Comparison of ENCODE assay signal across 26 mouse cellular contexts in genomic region chr5:90512288-90512955, GRCm38 (mm10). TPM values are rescaled to one million over a fixed set of nuclear protein-coding genes. Genes with fewer than 3 reads are reported as not detected.
DNase-seq lines count a peak whose midpoint lies in the region; ATAC-seq lines count a peak whose summit lies in the region.
"Had no signal": no experiment of that assay in that cellular context is flagged by ENCODE, and none has a peak within 500 bp of the region (broad histone marks: within the 10 kb centered on the region; RNA-seq: fewer than 3 reads in every experiment).

No protein-coding gene starts in this region.

- ATAC-seq in frontal cortex, adult (ENCODE audit: low TSS enrichment): 0 out of 2 replicates have a peak, but pooled peaks have one; percentile 16
- ATAC-seq in megakaryocyte-erythroid progenitor cell, adult 5-6 weeks (replicated peaks; ENCODE audit: low FRiP score, low TSS enrichment, poor library complexity, severe bottlenecking): 0 out of 2 replicates have a peak, but pooled peaks have one; percentile 41
- ATAC-seq: forebrain, embryonic 14.5 days had no signal

- intact Hi-C loops in left cerebral cortex, postnatal 25 days (cut with DNase I): no loop called here

- no peak for DNase-seq in frontal cortex, adult 2 months (ENCODE audit: extremely low spot score in 1 of 2, low spot score in 1 of 2)
- peak; percentile 4 to 25 for DNase-seq in left cerebral cortex, postnatal 25 days (ENCODE audit: low spot score in 2 of 2)
- DNase-seq in left cerebral cortex, adult 8-10 months (ENCODE audit: low spot score in 2 of 2): no peak
- DNase-seq in kidney, adult 9 months: peak; percentile 81
- no peak for DNase-seq in gastrocnemius, adult 18-20 months (ENCODE audit: low spot score)
- no peak for DNase-seq in heart, adult 18-20 months
- DNase-seq: adrenal gland, adult 8-10 months; cerebellum, adult 11-12 months; cerebellum, postnatal 36 days; gastrocnemius, adult 2 months; right cerebral cortex, adult 18-20 months; thymus, postnatal 14 days had no signal

RNA-seq across cellular contexts. Expression of gene Afm, which starts 6.3 kb away (rescaled TPM):
- not detected in 2 replicates for polyA plus RNA-seq in frontal cortex, adult 2 months (2012; rRNA removed)
- not detected for total RNA-seq in left cerebral cortex, postnatal 25 days (2021)
- not detected for total RNA-seq in left cerebral cortex, adult 8-10 months (2022)
- total RNA-seq in megakaryocyte-erythroid progenitor cell, adult 5-6 weeks (2014; fragmentation: Nextera tagmentation): not detected in 2 replicates
- total RNA-seq in megakaryocyte-erythroid progenitor cell, adult 5-6 weeks (2017): not detected in 2 replicates
- total RNA-seq in gastrocnemius, adult 18-20 months (2021): under 1 TPM in 1 of 2 experiments, not detected in 1; 0.17 TPM
- not detected for total RNA-seq in heart, adult 18-20 months (2021)
- total RNA-seq: gastrocnemius, adult 2 months; granulocyte monocyte progenitor cell, adult 5-6 weeks; layer of hippocampus, adult 18-20 months; left cerebral cortex, postnatal 14 days had no signal
- polyA plus RNA-seq: brain, embryonic 14.5 days; embryonic facial prominence, embryonic 10.5 days; forebrain, embryonic 14.5 days; heart, embryonic 14.5 days; limb, embryonic 15.5 days; lung, embryonic 16.5 days; neural tube, embryonic 11.5 days; small intestine, adult 2 months had no signal

RNA-seq across cellular contexts. Expression of gene Afp, which starts 21.9 kb away (rescaled TPM):
- 3.4 and 10.5 TPM in 2 replicates for polyA plus RNA-seq in frontal cortex, adult 2 months (2012; rRNA removed)
- total RNA-seq in left cerebral cortex, postnatal 25 days (2021): not detected
- under 1 TPM in 3 of 4 experiments, not detected in 1; 0.57 to 0.93 (median 0.60) TPM for total RNA-seq in left cerebral cortex, adult 8-10 months (2022)
- 1.4 TPM in 1 of 2 replicates, not detected in the other for total RNA-seq in megakaryocyte-erythroid progenitor cell, adult 5-6 weeks (2014; fragmentation: Nextera tagmentation)
- total RNA-seq in megakaryocyte-erythroid progenitor cell, adult 5-6 weeks (2017): 0.42 TPM in 1 of 2 replicates, not detected in the other
- not detected for total RNA-seq in gastrocnemius, adult 18-20 months (2021)
- under 1 TPM in 1 of 2 experiments, not detected in 1; 0.13 TPM for total RNA-seq in heart, adult 18-20 months (2021)
- total RNA-seq: adrenal gland, adult 8-10 months; gastrocnemius, adult 2 months; layer of hippocampus, adult 18-20 months; left cerebral cortex, postnatal 14 days had no signal
- polyA plus RNA-seq: forebrain, embryonic 14.5 days had no signal

RNA-seq across cellular contexts. Expression of gene 5830473C10Rik, which starts 48.5 kb away (rescaled TPM):
- polyA plus RNA-seq in frontal cortex, adult 2 months (2012; rRNA removed): 0.04 and 0.10 TPM in 2 replicates
- under 1 TPM in 1 of 2 experiments, not detected in 1; 0.37 TPM for total RNA-seq in left cerebral cortex, postnatal 25 days (2021)
- total RNA-seq in left cerebral cortex, adult 8-10 months (2022): under 1 TPM; 0.14 to 0.49 (median 0.26) TPM
- not detected in 2 replicates for total RNA-seq in megakaryocyte-erythroid progenitor cell, adult 5-6 weeks (2014; fragmentation: Nextera tagmentation)
- total RNA-seq in megakaryocyte-erythroid progenitor cell, adult 5-6 weeks (2017): not detected in 2 replicates
- not detected for total RNA-seq in gastrocnemius, adult 18-20 months (2021)
- total RNA-seq in heart, adult 18-20 months (2021): not detected
- total RNA-seq: adrenal gland, adult 8-10 months; gastrocnemius, adult 2 months; granulocyte monocyte progenitor cell, adult 5-6 weeks; hematopoietic stem cell, adult 5-6 weeks; layer of hippocampus, adult 18-20 months had no signal
- polyA plus RNA-seq: embryonic facial prominence, embryonic 10.5 days; forebrain, embryonic 14.5 days; heart, embryonic 14.5 days; limb, embryonic 15.5 days; neural tube, embryonic 11.5 days; small intestine, adult 2 months had no signal

RNA-seq across cellular contexts. Expression of gene Alb, which starts 51.7 kb away (rescaled TPM):
- polyA plus RNA-seq in frontal cortex, adult 2 months (2012; rRNA removed): 0.08 and 2.3 TPM in 2 replicates
- total RNA-seq in left cerebral cortex, postnatal 25 days (2021): not detected
- under 1 TPM in 1 of 4 experiments, not detected in 3; 0.51 TPM for total RNA-seq in left cerebral cortex, adult 8-10 months (2022)
- total RNA-seq in megakaryocyte-erythroid progenitor cell, adult 5-6 weeks (2014; fragmentation: Nextera tagmentation): not detected in 2 replicates
- total RNA-seq in megakaryocyte-erythroid progenitor cell, adult 5-6 weeks (2017): not detected in 2 replicates
- total RNA-seq in gastrocnemius, adult 18-20 months (2021): 10 to 100 TPM in 1 of 2 experiments, under 1 TPM in 1; 0.14 to 26.8 TPM
- not detected for total RNA-seq in heart, adult 18-20 months (2021)
- total RNA-seq: granulocyte monocyte progenitor cell, adult 5-6 weeks; hematopoietic stem cell, adult 5-6 weeks; layer of hippocampus, adult 18-20 months had no signal
- polyA plus RNA-seq: embryonic facial prominence, embryonic 10.5 days; forebrain, embryonic 14.5 days; small intestine, adult 2 months had no signal

Comparison
In these comparisons a context has a peak if more than half of its experiments do, and no peak if none do; other contexts are left out.
1. DNase-seq: peak in left cerebral cortex, postnatal 25 days (2 of 2) and kidney, adult 9 months (single experiment); none in frontal cortex, adult 2 months (0 of 2), left cerebral cortex, adult 8-10 months (0 of 2), gastrocnemius, adult 18-20 months (single experiment) and heart, adult 18-20 months (0 of 2).